Mouse (Mus musculus) heart, embryonic 13.5 days (tissue): Measurements from ENCODE around the gene Prkab2. TPM values are rescaled to one million over a fixed set of nuclear protein-coding genes. Genes with fewer than 3 reads are reported as not detected.

Experiments used
- ATAC-seq: fragments of 200-750 bp; cut with Nextera tagmentation; 2 replicates; pipeline ENCODE4 v1.8.0; 2017; ENCODE audit warnings: moderate TSS enrichment; ENCODE audit not compliant: insufficient number of reproducible peaks, low FRiP score, low TSS enrichment; ENCODE audit errors: extremely low read depth
- H3K27ac ChIP-seq: fragments of 300-500 bp; sonication (generic); replicated peaks from 2 replicates; pipeline ENCODE4 v1.5.1; 2015; ENCODE audit warnings: moderate library complexity, mild to moderate bottlenecking, inconsistent platforms
- H3K27me3 ChIP-seq: fragments of 300-500 bp; sonication (generic); replicated peaks from 2 replicates; pipeline ENCODE4 v1.6.1; 2015; ENCODE audit warnings: mild to moderate bottlenecking, inconsistent platforms
- H3K36me3 ChIP-seq: fragments of 300-500 bp; sonication (generic); 2 replicates; pipeline ENCODE4 v1.6.1; 2015; ENCODE audit warnings: mild to moderate bottlenecking, inconsistent platforms
- H3K4me1 ChIP-seq: fragments of 300-500 bp; sonication (generic); 2 replicates; pipeline ENCODE4 v1.6.1; 2015; ENCODE audit warnings: inconsistent platforms
- H3K4me2 ChIP-seq: fragments of 300-500 bp; sonication (generic); 2 replicates; pipeline ENCODE4 v1.6.1; 2015; ENCODE audit warnings: inconsistent platforms, mild to moderate bottlenecking, moderate library complexity
- H3K4me3 ChIP-seq: fragments of 300-500 bp; sonication (generic); 2 replicates; pipeline ENCODE4 v1.5.1; 2015; ENCODE audit warnings: moderate library complexity, mild to moderate bottlenecking, inconsistent platforms
- H3K9ac ChIP-seq: fragments of 300-500 bp; sonication (generic); 2 replicates; pipeline ENCODE4 v1.6.1; 2015; ENCODE audit warnings: inconsistent platforms, mild to moderate bottlenecking, moderate library complexity
- H3K9me3 ChIP-seq: fragments of 300-500 bp; sonication (generic); 2 replicates; pipeline ENCODE4 v1.6.1; 2016; ENCODE audit warnings: inconsistent platforms
- WGBS: fragments of 180-500 bp; shearing (Covaris S2); methylation state at CpG from one replicate; pipeline ENCODE4 v1.1.7; 2015; ENCODE audit warnings: mixed read lengths; 5-methylcytosine and 5-hydroxymethylcytosine counted together
- polyA plus RNA-seq: library from polyadenylated mRNA; unstranded; fragments of >200 nt; fragmentation: Nextera tagmentation; extraction: Ambion mirVana; gene quantifications from 2 replicates; pipeline ENCODE4 v1.2.1, GENCODE M21; 2015

Gene Prkab2
- polyA plus RNA-seq, 1 experiment from 2014 or later = 14.1 TPM

DNA sequence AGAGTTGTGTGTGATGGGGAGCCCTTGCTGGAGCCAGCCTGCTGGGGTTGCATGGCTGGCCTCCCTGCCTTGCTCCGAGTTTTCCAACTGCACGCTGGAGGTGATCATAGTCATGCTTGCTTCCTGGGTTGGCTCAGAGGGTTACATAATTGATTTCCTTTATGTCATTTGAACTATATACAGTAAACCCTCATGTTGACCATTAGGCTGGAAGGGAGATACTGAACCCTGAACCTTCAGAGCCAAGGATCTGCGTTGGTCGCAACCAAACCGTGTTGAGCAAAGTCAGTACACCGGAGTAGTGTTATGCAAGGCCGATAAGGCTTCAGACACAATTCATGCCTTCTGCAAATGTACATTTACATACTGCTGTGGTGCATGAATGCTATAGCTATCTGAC, 30.1 kb upstream of the Prkab2 start:
- Histone ChIP-seq H3K4me3 (peak overlapping the region; percentile 59), H3K4me1 (peaks cover 10% of the 10 kb centered on the region), H3K27me3 (no peaks in the 10 kb centered on the region), H3K9me3 (no peaks in the 10 kb centered on the region), H3K36me3 (no peaks in the 10 kb centered on the region), H3K27ac (peak overlapping the region; percentile 13; the same call in 1 of the 2 replicates), H3K9ac (peak overlapping the region; percentile 76; the same call in 1 of the 2 replicates), H3K4me2 (peak overlapping the region; percentile 78)
- 70% methylated on average over 7 of the region's 7 CpGs for WGBS
- no peak for ATAC-seq

- Histone ChIP-seq H3K4me2 (peak within 1 kb of the TSS; percentile 78), H3K36me3 (no peaks in the 10 kb centered on the region), H3K4me1 (peaks cover 10% of the 10 kb centered on the region), H3K27ac (peak within 1 kb of the TSS; percentile 13; the same call in 1 of the 2 replicates), H3K9me3 (no peaks in the 10 kb centered on the region), H3K4me3 (peak within 1 kb of the TSS; percentile 59), H3K27me3 (no peaks in the 10 kb centered on the region), H3K9ac (peak within 1 kb of the TSS; percentile 76)
- WGBS = 1% methylated on average over 18 of the region's 18 CpGs
- ATAC-seq = peak; percentile 83; the same call in 1 of the 2 replicates
Observed at GRCm38 (mm10) chr3:97628391-97629001, 29.5 kb upstream of the Prkab2 start, which contains the start of gene Fmo5. TSS of gene Fmo5 (plus strand) at chr3:97628804.

DNA sequence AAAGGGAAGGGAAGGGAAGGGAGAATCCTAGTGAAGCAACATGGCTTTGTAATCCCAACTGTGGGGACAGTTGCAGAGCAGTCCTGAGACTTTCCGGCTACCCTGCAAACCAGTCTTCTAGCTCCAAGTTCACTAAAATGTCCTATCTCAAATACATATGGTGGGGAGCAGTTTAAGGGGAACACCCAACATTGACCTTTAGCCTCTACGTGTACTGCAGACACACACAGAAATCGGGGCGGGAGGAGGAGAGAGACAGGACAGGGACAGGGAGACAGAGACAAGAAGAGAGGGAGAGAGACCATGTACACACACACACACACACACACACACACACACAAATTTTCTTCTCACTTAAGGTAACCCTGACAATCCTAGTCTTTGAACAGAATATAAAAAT, 28.1 kb upstream of the Prkab2 start:
- H3K4me1 ChIP-seq = peaks cover 21% of the 10 kb centered on the region
- no peaks in the 10 kb centered on the region for H3K36me3 ChIP-seq
- H3K27ac ChIP-seq = no peak overlapping the region
- H3K4me3 ChIP-seq = no peak overlapping the region
- H3K4me2 ChIP-seq = no peak overlapping the region
- no peak overlapping the region for H3K9ac ChIP-seq
- no peaks in the 10 kb centered on the region for H3K27me3 ChIP-seq
- no peak for ATAC-seq
- WGBS = 67% methylated on average over 4 of the region's 4 CpGs
- H3K9me3 ChIP-seq = no peaks in the 10 kb centered on the region

DNA sequence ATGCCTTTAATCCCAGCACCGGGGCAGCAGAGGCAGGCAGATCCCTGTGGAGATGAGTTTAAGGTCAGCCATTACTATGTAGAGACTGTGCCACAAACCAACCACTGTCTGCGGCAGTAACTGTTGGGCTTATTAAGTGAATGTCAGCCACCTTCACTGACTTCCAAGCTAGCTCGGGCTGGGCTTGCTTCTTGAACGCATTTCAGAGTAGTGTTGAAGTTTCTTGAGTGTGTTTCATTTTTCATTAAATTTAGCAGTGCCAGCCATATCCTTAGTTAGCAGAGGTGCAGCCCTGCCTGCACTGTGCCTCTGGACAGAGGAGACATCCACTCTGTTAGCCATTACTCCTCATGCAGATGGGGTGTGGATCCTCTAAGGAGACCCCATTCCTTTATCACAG, 27.2 kb upstream of the Prkab2 start:
- 85% methylated on average over 4 of the region's 4 CpGs for WGBS
- H3K4me1 ChIP-seq = peaks cover 21% of the 10 kb centered on the region
- H3K27me3 ChIP-seq = no peaks in the 10 kb centered on the region
- ATAC-seq = no peak
- no peaks in the 10 kb centered on the region for H3K9me3 ChIP-seq
- H3K36me3 ChIP-seq = no peaks in the 10 kb centered on the region
- no peak overlapping the region for H3K4me3 ChIP-seq
- no peak overlapping the region for H3K9ac ChIP-seq
- no peak overlapping the region for H3K27ac ChIP-seq
- no peak overlapping the region for H3K4me2 ChIP-seq

DNA sequence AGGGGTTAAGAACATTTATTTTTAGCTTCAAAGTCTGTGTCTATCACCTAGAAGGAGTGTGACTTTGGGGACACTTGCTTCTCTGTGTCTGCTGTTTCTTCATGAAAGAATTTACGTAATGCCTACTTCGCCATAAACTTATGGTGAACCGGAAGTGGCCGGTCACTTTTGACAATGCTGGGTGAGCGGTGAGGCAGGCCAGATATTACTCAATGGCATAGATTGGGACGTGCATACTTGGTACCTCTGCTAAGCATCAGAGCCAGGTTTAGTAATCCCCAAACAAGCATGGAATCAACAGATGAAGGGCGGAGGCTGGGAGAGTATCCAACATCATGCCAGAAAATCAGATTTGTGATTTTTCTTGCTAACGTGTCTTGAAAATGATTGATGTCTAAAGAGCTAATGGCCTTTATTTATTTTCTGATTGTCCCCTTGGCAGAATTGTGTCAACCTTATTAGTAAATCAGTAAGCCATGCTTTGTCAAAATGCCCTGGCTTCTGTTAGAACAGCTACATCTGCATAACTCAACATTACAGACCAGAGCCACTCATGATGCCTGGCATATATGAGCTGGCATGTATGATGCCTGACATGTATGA, 26.6 kb upstream of the Prkab2 start:
- no peak overlapping the region for H3K9ac ChIP-seq
- H3K4me2 ChIP-seq = no peak overlapping the region
- no peaks in the 10 kb centered on the region for H3K9me3 ChIP-seq
- peaks cover 21% of the 10 kb centered on the region for H3K4me1 ChIP-seq
- no peaks in the 10 kb centered on the region for H3K36me3 ChIP-seq
- WGBS = 63% methylated on average over 8 of the region's 8 CpGs
- no peak overlapping the region for H3K4me3 ChIP-seq
- H3K27me3 ChIP-seq = no peaks in the 10 kb centered on the region
- no peak for ATAC-seq
- H3K27ac ChIP-seq = no peak overlapping the region

- no peak overlapping the region for H3K4me2 ChIP-seq
- ATAC-seq = no peak
- no peaks in the 10 kb centered on the region for H3K36me3 ChIP-seq
- H3K4me3 ChIP-seq = no peak overlapping the region
- 70% methylated on average over 4 of the region's 4 CpGs for WGBS
- H3K27me3 ChIP-seq = no peaks in the 10 kb centered on the region
- H3K27ac ChIP-seq = no peak overlapping the region
- peaks cover 16% of the 10 kb centered on the region for H3K4me1 ChIP-seq
- H3K9me3 ChIP-seq = no peaks in the 10 kb centered on the region
- H3K9ac ChIP-seq = no peak overlapping the region
Observed at GRCm38 (mm10) chr3:97633456-97633855, 24.5 kb upstream of the Prkab2 start.

- 41% methylated on average over 3 of the region's 3 CpGs for WGBS
- H3K27ac ChIP-seq = 0 out of 2 replicates have a peak overlapping the region, but pooled peaks have one; percentile 2
- no peak; the same call in 1 of the 2 replicates for ATAC-seq
Observed at GRCm38 (mm10) chr3:97634288-97634761, 23.7 kb upstream of the Prkab2 start.

DNA sequence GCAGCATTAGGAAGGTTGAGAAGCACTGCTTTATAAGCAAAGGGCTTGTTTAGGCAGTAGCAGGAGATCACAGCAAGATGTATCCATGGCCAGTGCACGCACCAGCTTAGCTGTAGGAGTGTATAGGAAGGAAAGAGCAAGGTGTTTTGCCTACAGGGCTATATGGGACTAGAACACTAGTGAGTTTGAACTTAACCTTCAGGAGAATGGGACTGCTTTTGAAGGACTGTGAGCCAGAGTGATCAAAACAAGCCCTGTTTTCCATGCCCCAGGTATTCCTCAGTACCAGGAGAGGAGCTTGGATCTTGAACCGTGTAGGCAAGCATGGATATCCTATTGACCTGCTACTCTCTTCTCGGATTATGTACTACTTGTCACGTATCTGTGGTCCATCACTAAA, 16.6 kb upstream of the Prkab2 start:
- Histone ChIP-seq H3K4me2 (no peak overlapping the region), H3K4me3 (no peak overlapping the region), H3K27me3 (no peaks in the 10 kb centered on the region), H3K36me3 (no peaks in the 10 kb centered on the region), H3K9ac (no peak overlapping the region), H3K4me1 (peaks cover 5% of the 10 kb centered on the region; the same call in 1 of the 2 replicates), H3K9me3 (no peaks in the 10 kb centered on the region), H3K27ac (no peak overlapping the region)
- no peak for ATAC-seq
- 84% methylated on average over 4 of the region's 4 CpGs for WGBS

More at GRCm38 (mm10) chr3:97634288-97634761, 23.7 kb upstream of the Prkab2 start:
- peaks cover 10% of the 10 kb centered on the region; the same call in 1 of the 2 replicates for H3K4me1 ChIP-seq
- H3K36me3 ChIP-seq = no peaks in the 10 kb centered on the region
- H3K9me3 ChIP-seq = no peaks in the 10 kb centered on the region
- no peak overlapping the region for H3K9ac ChIP-seq
- H3K4me2 ChIP-seq = no peak overlapping the region
- no peaks in the 10 kb centered on the region for H3K27me3 ChIP-seq
- no peak overlapping the region for H3K4me3 ChIP-seq

DNA sequence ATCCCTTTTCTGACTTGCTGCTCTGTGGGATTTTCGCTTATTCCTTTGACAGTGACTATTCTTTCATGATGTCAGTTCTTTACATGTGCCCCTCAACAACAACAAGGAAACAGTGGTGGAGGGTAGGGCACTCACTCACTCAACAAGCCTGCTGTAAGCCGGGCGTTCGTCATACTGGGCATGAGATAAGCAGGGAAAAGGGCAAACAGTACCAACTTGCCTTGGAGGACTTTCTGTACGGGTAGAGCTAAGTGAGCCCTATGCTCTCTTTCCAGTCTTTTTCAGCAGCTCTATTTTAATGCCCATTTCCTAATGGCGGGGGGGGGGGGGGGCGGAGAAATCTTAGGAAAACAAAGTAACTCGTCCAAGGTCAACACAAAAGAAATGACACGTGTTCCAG, 16.0 kb upstream of the Prkab2 start:
- no peak overlapping the region for H3K4me3 ChIP-seq
- ATAC-seq = no peak

GRCm38 (mm10) chr3:97648518-97648917, 9.5 kb upstream of the Prkab2 start:
- no peaks in the 10 kb centered on the region for H3K36me3 ChIP-seq
- H3K4me2 ChIP-seq = no peak overlapping the region
- whole genome bisulfite sequencing = 19% methylated on average over 1 of the region's 1 CpGs
- ATAC-seq = no peak
- no peaks in the 10 kb centered on the region for H3K9me3 ChIP-seq
- H3K27ac ChIP-seq = no peak overlapping the region
- no peak overlapping the region for H3K9ac ChIP-seq
- peaks cover 39% of the 10 kb centered on the region for H3K4me1 ChIP-seq
- no peak overlapping the region for H3K4me3 ChIP-seq
- no peaks in the 10 kb centered on the region for H3K27me3 ChIP-seq

More for the DNA sequence above, 16.0 kb upstream of the Prkab2 start:
- no peak overlapping the region for H3K4me2 ChIP-seq
- no peaks in the 10 kb centered on the region for H3K36me3 ChIP-seq
- no peaks in the 10 kb centered on the region for H3K9me3 ChIP-seq
- H3K27me3 ChIP-seq = no peaks in the 10 kb centered on the region
- no peak overlapping the region for H3K27ac ChIP-seq
- no peak overlapping the region for H3K9ac ChIP-seq
- H3K4me1 ChIP-seq = peaks cover 5% of the 10 kb centered on the region; the same call in 1 of the 2 replicates
- WGBS = 68% methylated on average over 9 of the region's 9 CpGs

GRCm38 (mm10) chr3:97649022-97649421, 9.0 kb upstream of the Prkab2 start:
- Histone ChIP-seq H3K36me3 (no peaks in the 10 kb centered on the region), H3K27ac (no peak overlapping the region), H3K4me2 (no peak overlapping the region), H3K9me3 (no peaks in the 10 kb centered on the region), H3K4me1 (peaks cover 35% of the 10 kb centered on the region), H3K4me3 (no peak overlapping the region), H3K9ac (no peak overlapping the region), H3K27me3 (no peaks in the 10 kb centered on the region)
- 73% methylated on average over 3 of the region's 3 CpGs for WGBS
- no peak for ATAC-seq
